Mouse (Mus musculus) liver, adult 2 months (tissue): ENCODE measurements around the gene Clptm1. TPM values are rescaled to one million over a fixed set of nuclear protein-coding genes. Genes with fewer than 3 reads are reported as not detected.
"Not testable (repeated sequence)": the region's sequence is repeated elsewhere in the genome, so short reads cannot be mapped to it uniquely, and the experiment has no call there.

ENCODE experiments used
- DNase-seq: peaks from one replicate; pipeline ENCODE4 v3.0.0-alpha.2; 2011; ENCODE audit warnings: low read depth, low spot score; ENCODE audit errors: extremely low read depth
- H3K27ac ChIP-seq: fragments of 200-500 bp; replicated peaks from 2 replicates; pipeline ENCODE4 v1.5.1; 2012; ENCODE audit warnings: low read depth, mild to moderate bottlenecking, control low read depth, inconsistent platforms, low read length; ENCODE audit not compliant: insufficient read depth
- H3K27me3 ChIP-seq: fragments of 200-500 bp; 2 replicates; pipeline ENCODE4 v1.6.1; 2012; ENCODE audit warnings: mild to moderate bottlenecking, moderate library complexity, low read length, inconsistent platforms; ENCODE audit not compliant: control insufficient read depth, insufficient read depth
- H3K36me3 ChIP-seq: fragments of 200-500 bp; 2 replicates; pipeline ENCODE4 v1.6.1; 2012; ENCODE audit warnings: low read length, inconsistent platforms; ENCODE audit not compliant: control insufficient read depth, insufficient read depth
- H3K4me1 ChIP-seq: fragments of 200-500 bp; 2 replicates; pipeline ENCODE4 v1.6.1; 2011; ENCODE audit warnings: low read length; ENCODE audit not compliant: control insufficient read depth, insufficient read depth
- H3K4me3 ChIP-seq: fragments of 200-500 bp; 2 replicates; pipeline ENCODE4 v1.5.1; 2011; ENCODE audit warnings: low read depth, mild to moderate bottlenecking, control low read depth, low read length, moderate library complexity; ENCODE audit not compliant: insufficient read depth
- H3K79me2 ChIP-seq: fragments of 200-500 bp; 2 replicates; pipeline ENCODE4 v1.6.1; 2012; ENCODE audit warnings: inconsistent platforms, mild to moderate bottlenecking, low read length, moderate library complexity; ENCODE audit not compliant: control insufficient read depth, insufficient read depth
- H3K9ac ChIP-seq: fragments of 200-500 bp; 2 replicates; pipeline ENCODE4 v1.6.1; 2012; ENCODE audit warnings: low read depth, mild to moderate bottlenecking, control low read depth, inconsistent platforms, low read length
- CTCF ChIP-seq: fragments of 200-500 bp; IDR thresholded peaks from 2 replicates; pipeline ENCODE4 v1.5.1; 2011; ENCODE audit warnings: low read depth, low read length, control low read depth
- POLR2A ChIP-seq: fragments of 200-500 bp; IDR thresholded peaks from 2 replicates; pipeline ENCODE4 v1.6.1; 2011; ENCODE audit warnings: low read length, control low read depth; ENCODE audit not compliant: insufficient read depth; ENCODE audit errors: extremely low read depth
- WGBS: fragments of 180-500 bp; shearing (Covaris S2); methylation state at CpG from one replicate; pipeline ENCODE4 v1.1.7; 2018; 5-methylcytosine and 5-hydroxymethylcytosine counted together
- polyA plus RNA-seq: library from polyadenylated mRNA; depleted of rRNA; stranded (reverse); fragments of >200 nt; gene quantifications from 2 replicates; pipeline ENCODE4 v1.2.3, GENCODE M21; 2012
- total RNA-seq: library from RNA; depleted of rRNA; stranded (reverse); fragments of >200 nt; gene quantifications from 2 replicates; pipeline ENCODE4 v1.2.3, GENCODE M21; 2014

Clptm1 gene
- total and polyA plus RNA-seq, 2 experiments, result 49.8 to 79.9 TPM

DNA sequence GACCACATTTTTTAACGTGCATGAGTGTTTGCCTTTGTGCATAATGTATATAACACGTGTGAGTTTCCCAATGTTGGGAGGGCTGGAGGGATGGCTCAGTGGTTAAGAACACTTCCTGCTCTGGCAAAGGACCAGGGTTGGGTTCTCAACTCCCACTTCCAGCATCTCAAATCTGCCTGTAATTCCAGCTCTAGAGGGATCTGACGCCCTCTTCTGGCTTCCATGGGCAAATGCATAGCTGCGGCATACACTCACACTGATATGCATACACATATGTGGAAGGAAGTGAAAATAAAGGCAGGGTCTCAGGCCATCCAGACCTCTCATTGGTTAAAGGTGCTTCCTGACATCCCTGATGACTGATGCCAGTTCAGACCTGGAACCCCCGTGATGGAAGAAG, 57.5 kb downstream of the Clptm1 start:
- WGBS, result 80% methylated on average over 5 of the region's 5 CpGs
- H3K9ac ChIP-seq, result no peak overlapping the region
- peaks cover 6% of the 10 kb centered on the region; the same call in 1 of the 2 replicates for H3K79me2 ChIP-seq
- peaks cover 5% of the 10 kb centered on the region; the same call in 1 of the 2 replicates for H3K4me1 ChIP-seq
- no peaks in the 10 kb centered on the region for H3K36me3 ChIP-seq
- no peak overlapping the region for H3K4me3 ChIP-seq
- DNase-seq, result no peak
- H3K27ac ChIP-seq, result no peak overlapping the region
- H3K27me3 ChIP-seq, result no peaks in the 10 kb centered on the region
- TF ChIP-seq CTCF, result no peak
- no peak for TF ChIP-seq POLR2A

- H3K79me2 ChIP-seq, result peaks cover 14% of the 10 kb centered on the region; the same call in 1 of the 2 replicates
- not testable (repeated sequence) for H3K27me3 ChIP-seq, H3K36me3 ChIP-seq, H3K27ac ChIP-seq, H3K4me1 ChIP-seq, H3K9ac ChIP-seq, H3K4me3 ChIP-seq, DNase-seq
- whole genome bisulfite sequencing, result 60% methylated on average over 10 of the region's 10 CpGs
Observed at GRCm38 (mm10) chr7:19604606-19605214, 60.1 kb downstream of the Clptm1 start.

DNA sequence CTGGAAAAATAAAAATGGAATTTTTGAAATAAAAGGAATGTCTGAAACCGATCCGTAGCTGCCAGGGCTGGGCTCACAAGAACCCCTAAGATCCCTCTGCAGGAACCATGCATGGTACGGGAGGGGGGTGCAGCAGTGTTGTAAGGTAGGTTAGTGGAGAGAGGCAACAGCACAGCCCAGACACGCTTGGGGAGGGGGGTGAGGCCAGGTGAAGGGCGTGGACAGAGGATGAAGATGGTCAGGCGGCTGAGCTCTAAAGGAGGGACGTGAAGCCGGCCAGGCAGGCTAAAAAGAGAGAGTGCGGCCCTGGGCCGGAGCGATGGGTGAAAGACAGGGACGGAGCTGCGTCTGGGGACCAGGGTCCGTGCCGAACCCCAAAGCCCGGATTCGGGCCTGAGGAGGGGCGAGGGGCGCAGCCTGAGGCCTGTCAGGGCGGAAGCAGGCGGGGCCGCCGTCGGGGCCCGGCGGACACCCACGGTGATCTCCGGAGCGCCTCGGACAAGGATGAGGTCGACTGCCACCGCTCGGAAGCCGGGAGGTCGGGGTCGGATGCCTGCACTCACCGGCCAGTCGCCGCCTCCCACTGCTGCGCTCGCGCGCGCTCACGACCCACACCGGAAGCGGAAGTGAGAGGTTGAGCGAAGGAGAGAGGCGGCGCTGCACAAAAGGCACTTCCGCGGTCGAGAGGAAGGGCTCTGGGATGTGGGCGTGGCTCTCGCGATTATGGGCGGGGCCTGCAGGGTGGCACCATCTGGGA, 60.8 kb downstream of the Clptm1 start, which contains the start of gene Clasrp:
Gene Clasrp (minus strand): TSS at position 638 of the 757 bp plus-strand sequence.
- H3K9ac ChIP-seq, result peak within 1 kb of the TSS; percentile 89
- peak within 1 kb of the TSS; percentile 28; the same call in 1 of the 2 replicates for H3K27ac ChIP-seq
- no peaks in the 10 kb centered on the region for H3K27me3 ChIP-seq
- H3K4me3 ChIP-seq, result peak within 1 kb of the TSS; percentile 79
- no peak for TF ChIP-seq CTCF
- peak; percentile 65 for TF ChIP-seq POLR2A
- WGBS, result 1% methylated on average over 50 of the region's 57 CpGs
- peaks cover 5% of the 10 kb centered on the region; the same call in 1 of the 2 replicates for H3K4me1 ChIP-seq
- peak; percentile 86 for DNase-seq
- peaks cover 14% of the 10 kb centered on the region; the same call in 1 of the 2 replicates for H3K79me2 ChIP-seq
- no peaks in the 10 kb centered on the region for H3K36me3 ChIP-seq

GRCm38 (mm10) chr7:19603055-19603454, 61.8 kb downstream of the Clptm1 start:
- 81% methylated on average over 12 of the region's 12 CpGs for WGBS
- TF ChIP-seq POLR2A (no peak), CTCF (no peak)
- no peak overlapping the region for H3K4me3 ChIP-seq
- no peaks in the 10 kb centered on the region for H3K27me3 ChIP-seq
- H3K79me2 ChIP-seq, result peaks cover 14% of the 10 kb centered on the region; the same call in 1 of the 2 replicates
- DNase-seq, result no peak
- no peak overlapping the region for H3K9ac ChIP-seq
- no peak overlapping the region for H3K27ac ChIP-seq
- peaks cover 5% of the 10 kb centered on the region; the same call in 1 of the 2 replicates for H3K4me1 ChIP-seq
- H3K36me3 ChIP-seq, result no peaks in the 10 kb centered on the region

DNA sequence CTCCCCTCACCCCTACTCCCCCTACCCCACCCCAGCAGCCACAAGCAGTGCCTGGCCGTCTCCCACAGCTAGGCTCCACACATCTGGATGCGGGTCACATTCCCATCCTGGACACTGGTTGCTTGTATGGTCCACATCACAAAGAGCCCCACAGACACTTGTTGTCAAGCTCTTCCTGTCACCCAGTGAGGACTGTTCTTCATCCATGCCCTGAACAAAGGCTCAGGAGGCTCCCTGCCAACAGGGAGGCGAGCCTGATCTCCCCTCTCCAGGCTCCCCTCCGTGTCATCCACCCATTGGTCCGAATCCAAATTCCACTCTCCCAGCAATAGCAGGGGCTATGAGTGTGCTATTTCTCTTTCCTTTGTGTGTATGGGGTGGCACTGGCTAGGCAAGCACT, 64.3 kb downstream of the Clptm1 start:
- no peak overlapping the region for H3K9ac ChIP-seq
- H3K79me2 ChIP-seq, result peaks cover 14% of the 10 kb centered on the region; the same call in 1 of the 2 replicates
- H3K4me1 ChIP-seq, result peaks cover 5% of the 10 kb centered on the region; the same call in 1 of the 2 replicates
- H3K4me3 ChIP-seq, result no peak overlapping the region
- no peak for DNase-seq
- 77% methylated on average over 5 of the region's 5 CpGs for WGBS
- H3K27me3 ChIP-seq, result no peaks in the 10 kb centered on the region
- H3K36me3 ChIP-seq, result no peaks in the 10 kb centered on the region
- H3K27ac ChIP-seq, result no peak overlapping the region
- no peak for TF ChIP-seq CTCF
- TF ChIP-seq POLR2A, result no peak
